Mouse (Mus musculus) hindbrain, embryonic 14.5 days (tissue): ENCODE results near the gene Ntsr1. TPM values are rescaled to one million over a fixed set of nuclear protein-coding genes. Genes with fewer than 3 reads are reported as not detected.

Experiments
- ATAC-seq: fragments of 200-750 bp; cut with Nextera tagmentation; 2 replicates; pipeline ENCODE4 v1.8.0; 2017; ENCODE audit warnings: moderate number of reproducible peaks, mild to moderate bottlenecking, moderate TSS enrichment, moderate library complexity; ENCODE audit not compliant: low FRiP score
- DNase-seq: peaks from one replicate; pipeline ENCODE4 v3.0.0-alpha.2; 2015; ENCODE audit warnings: low spot score
- H3K27ac ChIP-seq: fragments of 300-500 bp; sonication (generic); 2 replicates; pipeline ENCODE4 v1.5.1; 2014; ENCODE audit warnings: mild to moderate bottlenecking, moderate library complexity
- H3K27me3 ChIP-seq: fragments of 300-500 bp; sonication (generic); 2 replicates; pipeline ENCODE4 v1.6.1; 2014; ENCODE audit warnings: mild to moderate bottlenecking, low read length, mixed read lengths; ENCODE audit not compliant: control insufficient read depth, insufficient read depth
- H3K36me3 ChIP-seq: fragments of 300-500 bp; sonication (generic); replicated peaks from 2 replicates; pipeline ENCODE4 v1.6.1; 2014; ENCODE audit not compliant: control insufficient read depth, insufficient read depth
- H3K4me1 ChIP-seq: fragments of 300-500 bp; sonication (generic); replicated peaks from 2 replicates; pipeline ENCODE4 v1.6.1; 2014; ENCODE audit warnings: antibody characterized with exemption, low read length, mixed read lengths; ENCODE audit not compliant: control insufficient read depth, insufficient read depth
- H3K4me2 ChIP-seq: fragments of 300-500 bp; sonication (generic); replicated peaks from 2 replicates; pipeline ENCODE4 v1.6.1; 2014; ENCODE audit warnings: mild to moderate bottlenecking, moderate library complexity
- H3K4me3 ChIP-seq: fragments of 300-500 bp; sonication (generic); replicated peaks from 2 replicates; pipeline ENCODE4 v1.5.1; 2014; ENCODE audit warnings: mild to moderate bottlenecking, low read length
- H3K9ac ChIP-seq: fragments of 300-500 bp; sonication (generic); 2 replicates; pipeline ENCODE4 v1.6.1; 2014
- H3K9me3 ChIP-seq: fragments of 300-500 bp; sonication (generic); 2 replicates; pipeline ENCODE4 v1.6.1; 2016; ENCODE audit warnings: low read length; ENCODE audit not compliant: control insufficient read depth
- WGBS: fragments of 180-500 bp; shearing (Covaris S2); extraction: QIAGEN DNeasy Blood & Tissue Kit; methylation state at CpG from one replicate; pipeline ENCODE4 v1.1.7; 2014; 5-methylcytosine and 5-hydroxymethylcytosine counted together
- polyA plus RNA-seq: library from polyadenylated mRNA; unstranded; fragments of >200 nt; fragmentation: Nextera tagmentation; extraction: Ambion mirVana; gene quantifications from 2 replicates; pipeline ENCODE4 v1.2.1, GENCODE M21; 2014

Gene Ntsr1
- polyA plus RNA-seq, result 2.5 and 3.5 TPM in 2 replicates

GRCm38 (mm10) chr2:180499741-180500140 is at the start of gene Ntsr1:
TSS of gene Ntsr1 (plus strand) at chr2:180499976.
- H3K36me3 ChIP-seq, result no peaks in the 10 kb centered on the region
- peak within 1 kb of the TSS; percentile 69 for H3K4me2 ChIP-seq
- H3K9me3 ChIP-seq, result no peaks in the 10 kb centered on the region
- peak within 1 kb of the TSS; percentile 34 for H3K4me3 ChIP-seq
- DNase-seq (peak; percentile 40), ATAC-seq (peak; percentile 60)
- peak within 1 kb of the TSS; percentile 51; the same call in 1 of the 2 replicates for H3K9ac ChIP-seq
- WGBS, result under 1% methylated on average over 30 of the region's 30 CpGs
- no peak within 1 kb of the TSS for H3K27ac ChIP-seq
- H3K27me3 ChIP-seq, result peaks cover 37% of the 10 kb centered on the region
- peaks cover 26% of the 10 kb centered on the region for H3K4me1 ChIP-seq

GRCm38 (mm10) chr2:180450529-180450928 is 49.2 kb upstream of the Ntsr1 start:
- Histone ChIP-seq H3K9ac (no peak overlapping the region), H3K36me3 (no peaks in the 10 kb centered on the region), H3K4me2 (no peak overlapping the region), H3K4me3 (no peak overlapping the region), H3K27ac (no peak overlapping the region), H3K9me3 (no peaks in the 10 kb centered on the region), H3K27me3 (peaks cover 12% of the 10 kb centered on the region), H3K4me1 (no peaks in the 10 kb centered on the region; the same call in 1 of the 2 replicates)
- no peak for DNase-seq
- 72% methylated on average over 5 of the region's 5 CpGs for WGBS
- no peak for ATAC-seq

- Histone ChIP-seq H3K4me2 (peak within 1 kb of the TSS; percentile 97), H3K9me3 (no peaks in the 10 kb centered on the region), H3K4me1 (no peaks in the 10 kb centered on the region; the same call in 1 of the 2 replicates), H3K36me3 (no peaks in the 10 kb centered on the region), H3K4me3 (peak within 1 kb of the TSS; percentile 59), H3K27me3 (peaks cover 38% of the 10 kb centered on the region), H3K9ac (peak within 1 kb of the TSS; percentile 54), H3K27ac (no peak within 1 kb of the TSS)
- ATAC-seq (peak; percentile 90), DNase-seq (peak; percentile 62)
- WGBS, result 2% methylated on average over 65 of the region's 65 CpGs
Measured at GRCm38 (mm10) chr2:180455723-180456698, 43.8 kb upstream of the Ntsr1 start, which contains the start of gene Slco4a1. TSS of gene Slco4a1 (plus strand) at chr2:180456245.

- Histone ChIP-seq H3K4me3 (peak overlapping the region; percentile 59), H3K9ac (peak overlapping the region; percentile 54), H3K4me1 (no peaks in the 10 kb centered on the region; the same call in 1 of the 2 replicates), H3K36me3 (no peaks in the 10 kb centered on the region), H3K27ac (no peak overlapping the region), H3K27me3 (peaks cover 38% of the 10 kb centered on the region), H3K4me2 (peak overlapping the region; percentile 97), H3K9me3 (no peaks in the 10 kb centered on the region)
- under 1% methylated on average over 28 of the region's 28 CpGs for WGBS
- peak; percentile 22; the same call in 1 of the 2 replicates for ATAC-seq
- peak; percentile 37 for DNase-seq
Measured at GRCm38 (mm10) chr2:180456705-180457104, 43.1 kb upstream of the Ntsr1 start.

GRCm38 (mm10) chr2:180457680-180458079 is 42.1 kb upstream of the Ntsr1 start:
- no peaks in the 10 kb centered on the region for H3K36me3 ChIP-seq
- H3K4me2 ChIP-seq, result no peak overlapping the region
- H3K27ac ChIP-seq, result no peak overlapping the region
- no peaks in the 10 kb centered on the region; the same call in 1 of the 2 replicates for H3K4me1 ChIP-seq
- no peak for ATAC-seq
- no peak for DNase-seq
- no peak overlapping the region for H3K9ac ChIP-seq
- no peaks in the 10 kb centered on the region for H3K9me3 ChIP-seq
- no peak overlapping the region for H3K4me3 ChIP-seq
- 44% methylated on average over 2 of the region's 2 CpGs for WGBS
- H3K27me3 ChIP-seq, result peaks cover 38% of the 10 kb centered on the region

GRCm38 (mm10) chr2:180459437-180459836 is 40.3 kb upstream of the Ntsr1 start:
- Histone ChIP-seq H3K4me2 (no peak overlapping the region), H3K36me3 (no peaks in the 10 kb centered on the region)
- WGBS, result 84% methylated on average over 4 of the region's 4 CpGs

GRCm38 (mm10) chr2:180460801-180461200 is 39.0 kb upstream of the Ntsr1 start:
- Histone ChIP-seq H3K4me3 (no peak overlapping the region), H3K9ac (no peak overlapping the region), H3K4me1 (no peaks in the 10 kb centered on the region; the same call in 1 of the 2 replicates), H3K4me2 (no peak overlapping the region), H3K36me3 (no peaks in the 10 kb centered on the region), H3K27me3 (peaks cover 23% of the 10 kb centered on the region), H3K9me3 (no peaks in the 10 kb centered on the region), H3K27ac (no peak overlapping the region)
- DNase-seq, result no peak
- 50% methylated on average over 8 of the region's 8 CpGs for WGBS
- no peak for ATAC-seq

More at GRCm38 (mm10) chr2:180459437-180459836, 40.3 kb upstream of the Ntsr1 start:
- Histone ChIP-seq H3K4me1 (no peaks in the 10 kb centered on the region; the same call in 1 of the 2 replicates), H3K9me3 (no peaks in the 10 kb centered on the region), H3K9ac (no peak overlapping the region), H3K27me3 (peaks cover 35% of the 10 kb centered on the region), H3K27ac (no peak overlapping the region), H3K4me3 (no peak overlapping the region)
- no peak for ATAC-seq
- no peak for DNase-seq

GRCm38 (mm10) chr2:180462593-180462992 is 37.2 kb upstream of the Ntsr1 start:
- ATAC-seq (no peak), DNase-seq (no peak)
- Histone ChIP-seq H3K9ac (no peak overlapping the region), H3K36me3 (no peaks in the 10 kb centered on the region), H3K4me2 (no peak overlapping the region), H3K4me1 (no peaks in the 10 kb centered on the region), H3K27ac (no peak overlapping the region), H3K9me3 (no peaks in the 10 kb centered on the region), H3K27me3 (peaks cover 5% of the 10 kb centered on the region), H3K4me3 (no peak overlapping the region)
- WGBS, result 87% methylated on average over 8 of the region's 8 CpGs

- Histone ChIP-seq H3K4me2 (no peak overlapping the region), H3K27ac (no peak overlapping the region), H3K9me3 (no peaks in the 10 kb centered on the region), H3K27me3 (0 out of 2 replicates have a peak, but pooled peaks cover 2% of the 10 kb centered on the region), H3K4me3 (no peak overlapping the region), H3K9ac (no peak overlapping the region), H3K4me1 (no peaks in the 10 kb centered on the region), H3K36me3 (no peaks in the 10 kb centered on the region)
- ATAC-seq (no peak), DNase-seq (no peak)
- 34% methylated on average over 7 of the region's 7 CpGs for WGBS
Measured at GRCm38 (mm10) chr2:180466505-180466904, 33.3 kb upstream of the Ntsr1 start.
